Mouse (Mus musculus) gastrocnemius, adult 18-20 months (tissue): ENCODE data around the gene Ibtk. TPM values are rescaled to one million over a fixed set of nuclear protein-coding genes. Genes with fewer than 3 reads are reported as not detected.

Experiments used
- DNase-seq: peaks from one replicate; pipeline ENCODE4 v3.0.0; 2021; ENCODE audit warnings: low spot score
- total RNA-seq, 2 experiments: library from RNA; stranded (reverse); gene quantifications; 2 replicates each; pipeline ENCODE4 v1.2.3; 2021

The Ibtk gene
- total RNA-seq, 2 experiments from 2014 or later, result 47.3 to 48.2 TPM

DNA sequence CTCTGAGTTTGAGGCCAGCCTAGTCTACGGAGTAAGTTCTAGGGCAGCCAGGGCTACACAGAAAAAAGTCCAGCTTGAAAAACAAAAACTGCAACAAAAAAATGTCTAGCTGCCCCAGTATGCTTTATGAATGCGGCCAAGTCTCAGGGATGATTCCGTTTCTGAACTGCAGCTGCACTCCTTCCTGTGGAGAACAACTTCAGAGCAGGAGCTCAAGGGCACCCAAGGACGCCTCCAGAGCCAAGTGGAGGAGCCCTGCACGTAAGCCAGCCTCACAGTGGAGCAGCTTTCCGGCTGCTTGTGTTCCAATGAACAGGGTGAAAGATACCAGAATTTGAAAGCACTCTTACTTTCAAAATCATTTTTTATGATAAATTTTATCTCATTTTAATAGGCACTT is 41.8 kb downstream of the Ibtk start:
- DNase-seq, result no peak

DNA sequence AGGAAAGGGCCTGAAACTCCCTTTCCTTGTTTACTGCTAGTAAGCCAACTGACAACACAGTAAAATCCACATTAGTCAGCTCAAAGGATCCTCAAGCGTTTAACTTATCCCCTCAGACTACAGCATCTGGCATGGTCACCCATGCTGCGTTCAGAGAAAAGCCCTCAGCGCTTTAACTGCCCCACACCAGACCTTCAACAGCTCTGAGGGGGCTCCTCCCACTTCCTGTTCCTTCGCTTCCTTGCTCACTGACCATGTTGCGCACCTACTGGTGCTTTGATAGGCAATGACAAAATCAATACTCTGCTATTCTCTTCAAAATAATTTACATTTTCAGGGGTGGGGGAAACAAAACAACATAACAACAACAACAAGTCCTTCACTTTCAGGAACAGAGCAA is 47.2 kb downstream of the Ibtk start:
- DNase-seq, result no peak

DNA sequence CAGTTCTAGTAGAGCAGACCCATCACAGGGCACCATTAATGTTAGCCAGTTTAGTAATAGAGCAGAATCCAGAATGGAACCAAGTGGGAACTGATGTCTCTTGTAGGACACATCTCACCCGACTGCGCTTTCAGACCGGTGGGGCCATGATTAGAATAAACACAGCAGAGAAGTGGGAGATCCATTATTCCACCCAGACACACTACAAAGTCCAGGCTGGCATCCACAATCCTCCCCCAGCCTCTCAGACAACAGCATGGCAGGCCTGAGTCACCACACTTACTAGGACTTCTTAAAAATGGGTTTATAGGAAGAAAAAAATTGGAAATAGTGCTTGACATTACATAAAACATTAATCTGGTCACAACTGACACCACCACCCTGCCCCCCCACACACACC is 53.5 kb downstream of the Ibtk start:
- DNase-seq, result no peak

DNA sequence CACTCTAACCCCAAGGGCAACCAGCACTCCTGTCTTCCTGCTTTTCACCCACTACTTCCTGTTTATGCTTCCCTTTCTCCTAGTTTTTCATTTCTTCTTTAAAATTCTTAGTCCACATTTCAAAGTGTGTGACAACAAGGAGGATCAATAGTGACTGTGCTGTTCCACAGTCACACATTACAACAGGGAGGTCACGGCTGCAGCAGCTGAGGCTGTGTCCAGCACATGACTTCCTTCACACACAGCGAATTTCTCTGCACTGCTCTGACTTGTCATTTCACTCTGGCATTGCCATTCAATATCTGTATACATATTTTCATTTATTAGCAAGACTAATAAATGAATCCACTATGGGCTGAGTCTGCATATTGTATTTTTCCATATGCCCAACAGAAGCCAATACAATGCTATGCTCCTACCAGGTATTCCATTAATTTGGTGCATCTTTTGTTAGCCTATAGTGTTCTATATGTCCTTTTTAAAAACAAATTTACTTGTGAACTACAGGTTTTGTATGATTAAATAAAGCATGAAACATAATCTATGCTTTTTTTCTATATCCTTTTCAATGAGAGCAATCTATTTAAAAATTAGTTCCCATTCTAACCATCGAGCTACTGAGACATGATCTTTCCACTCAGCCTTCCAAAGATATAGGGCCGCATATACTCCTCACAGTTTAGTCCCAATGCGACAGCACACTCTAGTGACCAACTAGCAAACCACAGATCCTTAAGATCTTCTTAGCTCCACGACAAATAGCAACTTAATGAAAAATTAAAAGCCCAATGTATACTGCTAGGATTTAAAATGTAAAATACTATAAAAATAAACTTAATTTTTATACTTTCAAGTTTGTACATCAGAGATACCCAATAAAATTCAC is 55.7 kb downstream of the Ibtk start:
- DNase-seq, result no peak

DNA sequence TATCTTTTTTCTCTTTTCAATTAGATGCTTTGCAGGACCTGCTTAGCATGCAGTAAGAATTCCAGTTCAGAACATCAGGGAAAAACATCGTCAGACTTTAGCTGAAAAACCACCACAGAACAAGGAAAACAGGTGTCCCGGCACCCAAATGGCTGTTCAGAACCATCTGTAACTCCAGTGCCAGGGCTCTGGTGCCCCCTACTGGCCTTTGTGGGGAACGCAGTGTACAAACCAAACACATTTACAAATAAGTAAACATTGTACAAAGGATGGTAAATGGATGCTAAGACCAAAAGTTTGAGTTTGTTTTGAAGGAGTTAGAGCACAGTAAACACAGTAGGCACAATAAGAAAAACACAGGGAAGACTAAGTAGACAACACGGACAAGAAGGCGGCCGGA is 64.1 kb downstream of the Ibtk start:
- DNase-seq, result no peak

DNA sequence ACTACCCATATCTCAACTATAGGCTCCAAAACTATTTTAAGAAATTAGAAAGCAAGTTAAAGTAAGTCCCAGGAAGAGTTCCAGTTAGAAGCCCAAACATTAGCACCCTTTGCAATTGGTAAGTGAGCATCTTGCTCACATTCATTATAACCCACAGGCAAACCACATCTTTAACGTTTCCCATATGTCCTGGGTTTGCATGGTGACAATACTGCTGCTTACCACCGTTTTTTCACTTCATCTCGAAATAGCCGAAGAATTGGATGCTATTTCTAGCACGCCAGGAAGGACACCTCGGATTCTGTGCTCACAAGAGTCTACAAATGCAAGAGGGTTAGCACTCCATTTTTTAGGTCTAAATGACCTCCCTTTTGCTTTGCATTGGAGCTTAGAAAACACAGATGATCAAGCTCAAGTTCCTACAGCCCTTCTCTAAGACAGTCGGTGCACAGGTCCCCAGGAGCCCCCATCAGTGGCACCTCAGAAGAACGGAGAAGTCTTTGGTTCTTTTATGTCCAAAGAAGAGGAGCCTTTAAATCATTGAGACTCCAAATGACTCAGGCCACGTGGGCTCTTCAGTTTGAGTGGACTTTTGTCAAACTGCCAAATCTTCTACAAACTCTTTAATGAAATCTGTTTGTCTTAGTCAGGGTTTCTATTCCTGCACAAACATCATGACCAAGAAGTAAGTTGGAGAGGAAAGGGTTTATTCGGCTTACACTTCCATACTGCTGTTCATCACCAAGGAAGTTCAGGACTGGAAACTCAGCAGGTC is 73.8 kb downstream of the Ibtk start:
- no peak for DNase-seq

DNA sequence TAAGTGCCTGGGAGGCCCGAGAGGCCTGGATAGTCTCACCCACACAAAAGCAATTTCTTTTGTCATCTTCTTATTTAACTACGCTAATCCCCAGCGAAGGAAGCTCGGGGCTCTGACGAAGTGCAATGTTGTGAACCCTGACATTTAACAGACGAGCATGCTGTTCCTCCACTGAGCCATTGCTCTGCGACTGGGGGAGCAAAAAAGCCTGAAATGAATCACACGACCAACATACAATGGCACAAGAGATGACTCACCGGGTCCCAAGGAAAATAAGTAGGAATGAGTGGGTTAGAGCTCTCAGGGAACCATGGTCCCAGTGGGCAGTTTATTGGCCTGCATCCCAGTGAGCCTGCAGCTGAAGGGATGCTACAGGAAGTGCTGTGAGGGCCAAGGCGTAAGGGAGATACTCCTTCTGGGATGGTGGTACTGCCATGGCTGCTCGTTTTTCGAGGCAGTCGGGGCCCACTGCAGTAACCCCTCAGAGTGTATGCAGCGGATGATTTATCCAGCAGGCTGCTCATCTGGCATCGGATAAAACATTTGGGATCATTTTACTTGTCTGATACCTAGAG is 75.1 kb downstream of the Ibtk start:
- no peak for DNase-seq

DNA sequence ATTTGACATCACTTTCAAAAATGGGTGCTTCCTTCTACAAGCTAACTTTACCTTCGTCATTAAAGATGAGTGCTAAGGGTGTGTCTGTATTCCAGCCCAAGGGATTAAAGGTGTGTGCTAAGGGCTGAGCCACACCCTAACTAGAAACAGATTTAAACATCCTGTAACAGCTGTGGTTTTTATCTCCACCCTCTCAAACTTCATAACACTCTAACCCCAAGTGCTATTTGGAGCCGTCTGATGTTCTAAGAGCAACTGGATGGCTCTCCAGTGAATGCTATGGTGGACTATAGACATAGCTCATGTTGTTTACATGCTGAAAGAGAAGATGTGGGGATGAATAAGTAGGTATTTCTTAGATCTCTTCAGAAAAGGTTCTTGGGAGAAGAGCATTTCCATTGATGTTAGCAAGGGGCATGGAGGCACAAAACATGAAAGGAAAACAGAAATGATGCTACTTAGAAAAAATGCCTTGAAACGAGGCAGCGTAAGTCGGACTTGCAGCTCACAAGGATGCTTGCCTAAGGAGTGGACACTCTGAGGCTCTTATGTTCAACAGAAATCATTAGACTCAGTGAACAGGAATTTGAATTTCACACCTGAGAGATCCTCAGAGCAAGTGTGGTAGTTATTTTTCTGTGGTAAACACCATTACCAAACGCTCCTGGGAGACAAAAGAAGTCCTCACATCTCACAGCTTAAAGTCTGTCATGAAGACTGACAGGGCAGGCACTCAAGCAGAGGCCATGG is 77.4 kb downstream of the Ibtk start:
- DNase-seq, result no peak

DNA sequence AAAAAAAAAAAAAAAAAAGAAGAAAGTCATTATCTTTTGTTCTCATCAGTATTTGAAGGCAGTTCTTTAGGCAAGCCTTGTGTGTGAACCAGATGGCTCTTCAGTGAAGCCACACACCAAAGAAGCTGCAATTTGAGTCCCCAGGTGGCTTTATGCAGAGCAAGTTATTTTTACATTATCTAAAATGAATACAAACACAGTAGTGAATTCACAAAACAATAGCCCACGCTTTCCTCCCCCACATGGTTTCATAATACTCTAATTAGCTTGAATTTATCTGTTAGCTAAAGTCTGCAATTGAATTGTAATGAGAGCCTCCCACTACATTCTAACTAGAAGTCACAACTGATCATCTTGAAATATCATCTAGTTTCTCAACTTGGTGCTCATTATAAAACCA is 84.8 kb downstream of the Ibtk start:
- no peak for DNase-seq

DNA sequence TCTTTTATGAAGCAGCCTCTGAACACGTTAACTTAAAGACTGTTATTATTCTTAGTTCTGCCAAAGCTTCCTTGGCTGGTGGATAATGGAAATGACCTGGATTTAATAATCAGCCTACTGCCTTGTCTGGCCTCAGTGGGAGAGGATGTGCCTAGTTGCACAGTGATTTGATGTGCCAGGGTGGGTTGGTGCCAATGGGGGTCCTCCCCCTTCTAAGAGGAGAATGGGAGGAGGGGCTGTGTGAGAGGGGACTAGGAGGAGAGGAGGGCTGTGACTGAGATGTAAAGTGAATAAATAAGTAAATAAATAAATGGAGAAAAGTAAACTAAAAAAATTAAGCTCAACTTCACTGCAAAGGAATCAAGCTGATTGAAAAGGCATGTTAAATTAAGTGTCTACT is 85.3 kb downstream of the Ibtk start:
- DNase-seq, result no peak

DNA sequence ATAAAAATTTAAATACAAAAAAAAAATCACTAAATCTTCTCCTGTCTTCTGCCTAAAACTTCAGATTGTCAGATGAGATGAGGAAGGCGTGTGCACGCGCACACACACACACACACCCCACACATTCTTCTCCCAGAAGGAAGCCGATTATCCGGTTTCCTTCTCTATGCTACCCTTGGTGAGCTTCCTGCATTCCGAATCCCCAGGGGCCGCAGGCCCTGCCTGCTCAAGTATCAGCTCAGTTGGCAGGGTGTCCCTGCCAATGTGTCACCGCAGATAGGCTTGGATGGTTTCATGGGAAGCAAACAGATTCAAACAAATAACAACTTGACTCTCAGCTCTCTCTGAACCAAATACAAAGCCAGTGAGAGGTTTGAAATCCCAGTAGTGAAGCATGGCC is 86.0 kb downstream of the Ibtk start:
- peak; percentile 58 for DNase-seq

DNA sequence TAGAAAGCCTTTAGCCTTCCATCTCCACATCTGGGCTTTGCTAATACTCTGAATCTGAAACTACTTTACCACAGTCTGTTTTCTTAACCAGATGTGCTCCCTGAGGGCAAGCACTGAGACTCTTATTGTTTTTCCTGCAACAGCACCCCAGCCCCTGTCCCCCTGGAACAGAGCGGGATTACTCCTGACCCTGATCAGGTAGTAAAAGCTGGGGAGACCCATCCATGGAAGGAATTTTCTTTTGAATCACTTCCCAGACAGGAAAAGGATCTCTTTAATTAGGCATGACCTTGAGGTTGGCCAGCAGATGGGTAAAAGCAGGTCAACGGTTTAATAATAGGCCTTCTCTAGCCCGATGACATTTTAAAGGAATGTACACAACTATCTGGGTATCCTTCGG is 95.7 kb downstream of the Ibtk start:
- peak; percentile 13 for DNase-seq

DNA sequence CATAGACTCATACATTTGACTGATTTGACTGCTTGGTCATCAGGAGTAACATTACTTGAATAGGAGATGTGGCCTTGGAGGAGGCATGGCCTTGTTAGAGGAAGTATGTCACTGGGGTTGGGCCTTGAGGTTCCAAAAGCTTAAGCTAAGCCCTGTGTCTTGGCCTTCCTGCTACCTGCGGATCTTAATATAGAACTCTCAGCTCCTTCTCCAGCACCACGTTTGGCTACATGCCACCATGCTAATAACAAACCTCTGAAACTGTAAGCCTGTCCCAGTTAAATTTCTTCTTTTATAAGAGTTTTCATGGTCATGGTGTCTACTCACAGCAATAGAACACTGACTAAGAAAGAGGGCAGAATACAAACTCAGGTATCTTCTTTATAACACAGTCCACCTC is 110.9 kb downstream of the Ibtk start:
- no peak for DNase-seq

Other genes with a start within 250 kb of the Ibtk start
- under 1 TPM; 0.45 to 0.75 TPM for gene Tpbg, start 93.0 kb upstream of the Ibtk start, total RNA-seq